Mouse (Mus musculus): Measurements from ENCODE around the gene Pabpn1l.

DNA sequence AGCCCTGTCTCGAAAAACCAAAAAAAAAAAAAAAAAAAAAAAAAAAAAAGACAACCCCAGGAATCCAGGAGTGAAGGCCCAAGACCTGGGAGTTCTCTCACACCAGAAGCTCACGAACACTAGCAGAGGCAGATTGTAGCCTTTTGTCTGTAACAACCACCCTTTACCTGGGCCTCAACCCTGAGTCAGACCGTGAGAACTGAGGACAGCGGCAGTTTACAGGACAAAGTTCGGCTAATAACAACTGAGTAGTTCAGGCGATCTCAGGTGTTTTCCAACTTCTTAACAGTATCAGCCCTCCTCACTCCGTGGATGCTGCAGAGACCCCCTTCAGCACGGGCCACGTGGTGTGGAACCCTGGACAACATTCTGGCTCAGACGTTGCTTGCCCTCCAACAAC lies 35.8 kb downstream of the Pabpn1l start:
- TF ChIP-seq CEBPB (IDR thresholded peaks at IDR 0.05; ENCODE audit: insufficient read depth, poor library complexity, severe bottlenecking) (no peak), POLR2A (IDR thresholded peaks at IDR 0.05; ENCODE audit: insufficient read length, low read depth) (no peak), E2F4 (IDR thresholded peaks at IDR 0.05; ENCODE audit: insufficient read depth) (no peak), POLR2AphosphoS2 (IDR thresholded peaks at IDR 0.05; ENCODE audit: insufficient read length, low read depth) (no peak), MAX (IDR thresholded peaks at IDR 0.05; ENCODE audit: low read depth) (no peak)

Measured in myocyte (in vitro differentiated cells).